ENCODE assay signal across 19 mouse cellular contexts in the genomic region with DNA sequence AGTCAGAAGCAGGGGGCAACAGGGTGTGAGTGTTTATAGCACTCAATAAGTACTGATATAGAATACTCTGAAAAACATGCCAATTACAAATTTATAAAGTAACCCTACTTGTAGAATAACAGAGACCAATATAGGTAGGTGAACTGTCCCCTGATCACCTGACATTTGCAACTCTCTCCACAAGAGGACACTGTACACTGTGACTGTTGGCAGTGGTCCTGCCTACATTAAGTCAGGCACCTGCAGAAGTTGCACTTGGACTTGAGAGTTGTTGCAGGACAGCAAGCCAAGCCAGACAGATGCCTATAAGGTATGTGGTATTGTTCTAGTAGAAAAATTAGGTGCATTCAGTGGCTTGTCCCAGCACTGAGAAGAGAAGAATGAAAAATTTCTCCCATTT. TPM values are rescaled to one million over a fixed set of nuclear protein-coding genes. Genes with fewer than 3 reads are reported as not detected.
A peak's percentile ranks its signal among the peaks of the same experiment; 100 is the strongest.
DNase-seq lines count a peak whose midpoint lies in the region; ATAC-seq and TF ChIP-seq lines count a peak whose summit lies in the region.
"Had no signal": no experiment of that assay in that cellular context is flagged by ENCODE, and none has a peak within 500 bp of the region (broad histone marks: within the 10 kb centered on the region; RNA-seq: fewer than 3 reads in every experiment).

No protein-coding gene starts in this region.

- no peaks in the 10 kb centered on the region for H3K4me1 ChIP-seq in midbrain, embryonic 14.5 days (ENCODE audit: control insufficient read depth, insufficient read depth, low read length)
- H3K4me1 ChIP-seq in midbrain, embryonic 15.5 days = no peaks in the 10 kb centered on the region
- no peaks in the 10 kb centered on the region for H3K4me1 ChIP-seq in cortical plate, adult 2 months (ENCODE audit: control insufficient read depth, insufficient read depth, low read length)
- H3K4me1 ChIP-seq: embryonic facial prominence, embryonic 12.5 days; limb, embryonic 10.5 days; neural tube, embryonic 13.5 days had no signal

- no peak for TF ChIP-seq POLR2A in cortical plate, adult 2 months (IDR thresholded peaks at IDR 0.05; ENCODE audit: extremely low read depth, insufficient read depth, low read length)

- H3K27me3 ChIP-seq in midbrain, embryonic 14.5 days (ENCODE audit: control insufficient read depth, insufficient read depth, low read length) = no peaks in the 10 kb centered on the region
- no peaks in the 10 kb centered on the region for H3K27me3 ChIP-seq in midbrain, embryonic 15.5 days (replicated peaks)
- H3K27me3 ChIP-seq: embryonic facial prominence, embryonic 12.5 days; neural tube, embryonic 13.5 days had no signal

- no peaks in the 10 kb centered on the region for H3K36me3 ChIP-seq in midbrain, embryonic 14.5 days (ENCODE audit: control insufficient read depth, insufficient read depth, low read length)
- no peaks in the 10 kb centered on the region for H3K36me3 ChIP-seq in midbrain, embryonic 15.5 days (replicated peaks)
- H3K36me3 ChIP-seq: embryonic facial prominence, embryonic 12.5 days; limb, embryonic 10.5 days; neural tube, embryonic 13.5 days had no signal

- no peak overlapping the region for H3K4me3 ChIP-seq in midbrain, embryonic 14.5 days (replicated peaks; ENCODE audit: low read depth, low read length)
- H3K4me3 ChIP-seq in midbrain, embryonic 15.5 days = no peak overlapping the region
- no peak overlapping the region for H3K4me3 ChIP-seq in cortical plate, adult 2 months (ENCODE audit: insufficient read depth, low read length)
- H3K4me3 ChIP-seq: embryonic facial prominence, embryonic 12.5 days; limb, embryonic 10.5 days; neural tube, embryonic 13.5 days had no signal

- 0 out of 2 replicates have a peak, but pooled peaks have one; percentile 14 for TF ChIP-seq CTCF in cortical plate, adult 2 months (IDR thresholded peaks at IDR 0.05; ENCODE audit: extremely low read depth, insufficient read depth, low read length)

- no peak overlapping the region for H3K4me2 ChIP-seq in midbrain, embryonic 14.5 days (ENCODE audit: low read length)
- no peak overlapping the region for H3K4me2 ChIP-seq in midbrain, embryonic 15.5 days
- H3K4me2 ChIP-seq: embryonic facial prominence, embryonic 12.5 days; hindbrain, embryonic 14.5 days; neural tube, embryonic 13.5 days had no signal

- no peak overlapping the region for H3K27ac ChIP-seq in midbrain, embryonic 14.5 days (replicated peaks; ENCODE audit: low read depth, low read length)
- no peak overlapping the region for H3K27ac ChIP-seq in midbrain, embryonic 15.5 days
- H3K27ac ChIP-seq in cortical plate, adult 2 months (ENCODE audit: insufficient read depth, low read length) = no peak overlapping the region
- H3K27ac ChIP-seq: embryonic facial prominence, embryonic 12.5 days; hindbrain, embryonic 14.5 days; limb, embryonic 10.5 days; neural tube, embryonic 13.5 days had no signal

- no peak overlapping the region for H3K9ac ChIP-seq in midbrain, embryonic 14.5 days (replicated peaks; ENCODE audit: low read length)
- H3K9ac ChIP-seq in midbrain, embryonic 15.5 days = no peak overlapping the region
- H3K9ac ChIP-seq: embryonic facial prominence, embryonic 12.5 days; hindbrain, embryonic 14.5 days; neural tube, embryonic 13.5 days had no signal

- H3K9me3 ChIP-seq in midbrain, embryonic 14.5 days (ENCODE audit: control insufficient read depth, low read length) = no peaks in the 10 kb centered on the region
- no peaks in the 10 kb centered on the region for H3K9me3 ChIP-seq in midbrain, embryonic 15.5 days
- H3K9me3 ChIP-seq: embryonic facial prominence, embryonic 12.5 days; limb, embryonic 10.5 days; neural tube, embryonic 13.5 days had no signal

- DNase-seq in heart, adult 11 months = peak; percentile 71
- DNase-seq in heart, postnatal 4 days = no peak
- peak; percentile 18 to 23 for DNase-seq in kidney, postnatal 36 days
- DNase-seq in kidney, adult 9 months = no peak
- peak; percentile 37 for DNase-seq in midbrain, embryonic 14.5 days
- no peak for DNase-seq in gastrocnemius, adult 8-10 months (ENCODE audit: low spot score in 2 of 2)
- DNase-seq: adrenal gland, postnatal 14 days; cerebellum, postnatal 36 days; lung, adult 18-20 months had no signal

- ATAC-seq in midbrain, embryonic 14.5 days (ENCODE audit: low FRiP score, low TSS enrichment) = no peak
- no peak for ATAC-seq in midbrain, embryonic 15.5 days (replicated peaks)

RNA-seq across cellular contexts. Expression of gene Itgb2l, which starts 52.3 kb away (rescaled TPM):
- total RNA-seq in heart, postnatal 4 days (2021) = not detected
- polyA plus RNA-seq in midbrain, embryonic 14.5 days (2014; fragmentation: Nextera tagmentation; extraction: Ambion mirVana) = not detected in 2 replicates
- polyA plus RNA-seq in midbrain, embryonic 15.5 days (2015; fragmentation: Nextera tagmentation; extraction: Ambion mirVana) = 0.10 TPM in 1 of 2 replicates, not detected in the other
- not detected in 2 replicates for polyA plus RNA-seq in cortical plate, adult 2 months (2012; rRNA removed)
- total RNA-seq in gastrocnemius, adult 8-10 months (2022) = not detected
- total RNA-seq: gastrocnemius, postnatal 4 days; layer of hippocampus, postnatal 14 days; MEL; monocyte, adult 5-6 weeks had no signal
- polyA plus RNA-seq: hindbrain, embryonic 14.5 days; neural tube, embryonic 13.5 days had no signal

Comparison
In these comparisons a context has a peak if more than half of its experiments do, and no peak if none do; other contexts are left out.
1. DNase-seq: peak in heart, adult 11 months (single experiment), kidney, postnatal 36 days (2 of 2) and midbrain, embryonic 14.5 days (single experiment); none in heart, postnatal 4 days (single experiment), kidney, adult 9 months (single experiment) and gastrocnemius, adult 8-10 months (0 of 2).